29 mouse cellular contexts compared by ENCODE assay signal in genomic region chr7:133685644-133686043, GRCm38 (mm10). TPM values are rescaled to one million over a fixed set of nuclear protein-coding genes. Genes with fewer than 3 reads are reported as not detected.
"Had no signal": no experiment of that assay in that cellular context is flagged by ENCODE, and none has a peak within 500 bp of the region (broad histone marks: within the 10 kb centered on the region; RNA-seq: fewer than 3 reads in every experiment).

No protein-coding gene starts in this region.

RNA-seq across cellular contexts. Expression of gene Mmp21, which starts 5.8 kb away (rescaled TPM):
- total RNA-seq: heart, postnatal 10 days; heart, postnatal 14 days; heart, postnatal 25 days; heart, postnatal 36 days; heart, postnatal 4 days; hematopoietic stem cell, adult 5-6 weeks; hindbrain, postnatal 0 days; layer of hippocampus, postnatal 14 days; left cerebral cortex, adult 18-20 months had no signal
- polyA plus RNA-seq: heart, embryonic 10.5 days; heart, embryonic 13.5 days; heart, embryonic 14.5 days; heart, embryonic 15.5 days; heart, embryonic 16.5 days; heart, postnatal 0 days; hindbrain, embryonic 10.5 days; hindbrain, embryonic 11.5 days; hindbrain, embryonic 12.5 days; hindbrain, embryonic 13.5 days; inflammation-experienced regulatory T-cells, adult 6 months; intestine, embryonic 14.5 days; intestine, embryonic 15.5 days; intestine, embryonic 16.5 days; intestine, postnatal 0 days; kidney, adult 2 months; kidney, embryonic 14.5 days; kidney, embryonic 16.5 days; kidney, postnatal 0 days; large intestine, adult 2 months had no signal
